8 mouse cellular contexts compared by ENCODE assay signal in genomic region chr5:67307659-67308222, GRCm38 (mm10). TPM values are rescaled to one million over a fixed set of nuclear protein-coding genes. Genes with fewer than 3 reads are reported as not detected.
DNase-seq lines count a peak whose midpoint lies in the region; ATAC-seq and TF ChIP-seq lines count a peak whose summit lies in the region.

No protein-coding gene starts in this region.

- H3K4me3 ChIP-seq in left cerebral cortex, adult 2 months = peak overlapping the region; percentile 75
- H3K4me3 ChIP-seq in intestine, embryonic 15.5 days (replicated peaks) = peak overlapping the region; percentile 99
- H3K4me3 ChIP-seq in neural tube, embryonic 12.5 days = peak overlapping the region; percentile 97

- H3K4me2 ChIP-seq in intestine, embryonic 15.5 days (replicated peaks) = peak overlapping the region; percentile 71
- H3K4me2 ChIP-seq in neural tube, embryonic 12.5 days (replicated peaks) = peak overlapping the region; percentile 89

- no peak for ATAC-seq in intestine, embryonic 15.5 days
- ATAC-seq in neural tube, embryonic 12.5 days (ENCODE audit: low FRiP score, low read depth) = no peak

- TF ChIP-seq CTCF in left cerebral cortex, adult 2 months (IDR thresholded peaks at IDR 0.05) = no peak

- H3K4me1 ChIP-seq in intestine, embryonic 15.5 days (replicated peaks) = peaks cover 5% of the 10 kb centered on the region; the same call in 1 of the 2 replicates
- H3K4me1 ChIP-seq in neural tube, embryonic 12.5 days = peaks cover 13% of the 10 kb centered on the region

- H3K27ac ChIP-seq in left cerebral cortex, adult 2 months = no peak overlapping the region
- no peak overlapping the region for H3K27ac ChIP-seq in intestine, embryonic 15.5 days
- H3K27ac ChIP-seq in neural tube, embryonic 12.5 days = no peak overlapping the region

- H3K9me3 ChIP-seq in intestine, embryonic 15.5 days = no peaks in the 10 kb centered on the region
- H3K9me3 ChIP-seq in neural tube, embryonic 12.5 days = no peaks in the 10 kb centered on the region

- no peak for DNase-seq in left cerebral cortex, adult 2 months (ENCODE audit: extremely low spot score in 1 of 2, low spot score in 2 of 2)
- DNase-seq in left cerebral cortex, adult 11 months (ENCODE audit: low spot score) = no peak
- peak; percentile 66 for DNase-seq in c-Kit-positive CD71-positive TER-119-positive erythroid progenitor cells, embryonic 14.5 days (ENCODE audit: low spot score)
- no peak for DNase-seq in cerebellum, postnatal 25 days
- no peak for DNase-seq in layer of hippocampus, postnatal 36 days
- DNase-seq in right cerebral cortex, postnatal 4 days = no peak

- H3K27me3 ChIP-seq in intestine, embryonic 15.5 days (replicated peaks) = no peaks in the 10 kb centered on the region
- no peaks in the 10 kb centered on the region for H3K27me3 ChIP-seq in neural tube, embryonic 12.5 days (replicated peaks)

- H3K9ac ChIP-seq in intestine, embryonic 15.5 days = peak overlapping the region; percentile 94
- H3K9ac ChIP-seq in neural tube, embryonic 12.5 days = peak overlapping the region; percentile 90

- no peaks in the 10 kb centered on the region for H3K36me3 ChIP-seq in intestine, embryonic 15.5 days
- H3K36me3 ChIP-seq in neural tube, embryonic 12.5 days = no peaks in the 10 kb centered on the region

- WGBS in intestine, embryonic 15.5 days = 27% methylated on average over 13 of the region's 13 CpGs
- WGBS in neural tube, embryonic 12.5 days = 37% methylated on average over 13 of the region's 13 CpGs

- intact Hi-C loops in left cerebral cortex, adult 2 months (cut with DNase I) = loop anchor here (2.0 to 5.0 kb wide), 2 partner anchors 47 to 115 kb away; partner anchors contain the start of gene Tmem33

RNA-seq across cellular contexts. Expression of gene Slc30a9, which starts 1.0 kb away (rescaled TPM):
- 100 to 1,000 TPM; 168 to 178 TPM for total RNA-seq in left cerebral cortex, adult 2 months (2021)
- 81.6 and 94.4 TPM in 2 replicates for polyA plus RNA-seq in intestine, embryonic 15.5 days (2015; fragmentation: Nextera tagmentation; extraction: Ambion mirVana)
- 155 and 163 TPM in 2 replicates for polyA plus RNA-seq in neural tube, embryonic 12.5 days (2016; fragmentation: Nextera tagmentation; extraction: Ambion mirVana)
- 100 to 1,000 TPM; 173 to 192 TPM for total RNA-seq in layer of hippocampus, postnatal 36 days (2021)

RNA-seq across cellular contexts. Expression of gene Tmem33, which starts 47.4 kb away (rescaled TPM):
- total RNA-seq in left cerebral cortex, adult 2 months (2021) = 10 to 100 TPM; 90.2 to 92.8 TPM
- 115 and 116 TPM in 2 replicates for polyA plus RNA-seq in intestine, embryonic 15.5 days (2015; fragmentation: Nextera tagmentation; extraction: Ambion mirVana)
- 94.6 and 99.4 TPM in 2 replicates for polyA plus RNA-seq in neural tube, embryonic 12.5 days (2016; fragmentation: Nextera tagmentation; extraction: Ambion mirVana)
- total RNA-seq in layer of hippocampus, postnatal 36 days (2021) = 100 to 1,000 TPM; 100 to 104 TPM
